Mouse (Mus musculus) liver, embryonic 16.5 days (tissue): ENCODE measurements around the gene Slc25a39. TPM values are rescaled to one million over a fixed set of nuclear protein-coding genes. Genes with fewer than 3 reads are reported as not detected.

ENCODE experiments used
- ATAC-seq: fragments of 200-750 bp; cut with Nextera tagmentation; 2 replicates; pipeline ENCODE4 v1.8.0; 2017; ENCODE audit warnings: low read depth, mild to moderate bottlenecking, moderate number of reproducible peaks, moderate library complexity
- H3K27ac ChIP-seq: fragments of 300-500 bp; sonication (generic); 2 replicates; pipeline ENCODE4 v1.5.1; 2014; ENCODE audit warnings: mild to moderate bottlenecking, low read length
- H3K27me3 ChIP-seq: fragments of 300-500 bp; sonication (generic); 2 replicates; pipeline ENCODE4 v1.6.1; 2014; ENCODE audit warnings: low read depth, low read length, mixed read lengths; ENCODE audit not compliant: control insufficient read depth, insufficient read depth
- H3K36me3 ChIP-seq: fragments of 300-500 bp; sonication (generic); 2 replicates; pipeline ENCODE4 v1.6.1; 2014; ENCODE audit warnings: mild to moderate bottlenecking; ENCODE audit not compliant: control insufficient read depth, insufficient read depth
- H3K4me1 ChIP-seq: fragments of 300-500 bp; sonication (generic); 2 replicates; pipeline ENCODE4 v1.6.1; 2014; ENCODE audit warnings: low read depth, low read length, mixed read lengths; ENCODE audit not compliant: control insufficient read depth
- H3K4me2 ChIP-seq: fragments of 300-500 bp; sonication (generic); 2 replicates; pipeline ENCODE4 v1.6.1; 2014; ENCODE audit warnings: low read depth, low read length, mixed read lengths
- H3K4me3 ChIP-seq: fragments of 300-500 bp; sonication (generic); 2 replicates; pipeline ENCODE4 v1.5.1; 2014; ENCODE audit warnings: low read depth, mild to moderate bottlenecking, low read length
- H3K9ac ChIP-seq: fragments of 300-500 bp; sonication (generic); 2 replicates; pipeline ENCODE4 v1.6.1; 2014; ENCODE audit warnings: low read depth, low read length
- H3K9me3 ChIP-seq: fragments of 300-500 bp; sonication (generic); replicated peaks from 2 replicates; pipeline ENCODE4 v1.6.1; 2016; ENCODE audit warnings: low read length; ENCODE audit not compliant: control insufficient read depth
- WGBS: fragments of 180-500 bp; shearing (Covaris S2); extraction: QIAGEN DNeasy Blood & Tissue Kit; methylation state at CpG from one replicate; pipeline ENCODE4 v1.1.7; 2014; ENCODE audit not compliant: insufficient replicate concordance; 5-methylcytosine and 5-hydroxymethylcytosine counted together
- polyA plus RNA-seq: library from polyadenylated mRNA; unstranded; fragments of >200 nt; fragmentation: Nextera tagmentation; extraction: Ambion mirVana; gene quantifications from 2 replicates; pipeline ENCODE4 v1.2.1, GENCODE M21; 2015

The Slc25a39 gene
- polyA plus RNA-seq, 1 experiment from 2014 or later: 500 TPM

DNA sequence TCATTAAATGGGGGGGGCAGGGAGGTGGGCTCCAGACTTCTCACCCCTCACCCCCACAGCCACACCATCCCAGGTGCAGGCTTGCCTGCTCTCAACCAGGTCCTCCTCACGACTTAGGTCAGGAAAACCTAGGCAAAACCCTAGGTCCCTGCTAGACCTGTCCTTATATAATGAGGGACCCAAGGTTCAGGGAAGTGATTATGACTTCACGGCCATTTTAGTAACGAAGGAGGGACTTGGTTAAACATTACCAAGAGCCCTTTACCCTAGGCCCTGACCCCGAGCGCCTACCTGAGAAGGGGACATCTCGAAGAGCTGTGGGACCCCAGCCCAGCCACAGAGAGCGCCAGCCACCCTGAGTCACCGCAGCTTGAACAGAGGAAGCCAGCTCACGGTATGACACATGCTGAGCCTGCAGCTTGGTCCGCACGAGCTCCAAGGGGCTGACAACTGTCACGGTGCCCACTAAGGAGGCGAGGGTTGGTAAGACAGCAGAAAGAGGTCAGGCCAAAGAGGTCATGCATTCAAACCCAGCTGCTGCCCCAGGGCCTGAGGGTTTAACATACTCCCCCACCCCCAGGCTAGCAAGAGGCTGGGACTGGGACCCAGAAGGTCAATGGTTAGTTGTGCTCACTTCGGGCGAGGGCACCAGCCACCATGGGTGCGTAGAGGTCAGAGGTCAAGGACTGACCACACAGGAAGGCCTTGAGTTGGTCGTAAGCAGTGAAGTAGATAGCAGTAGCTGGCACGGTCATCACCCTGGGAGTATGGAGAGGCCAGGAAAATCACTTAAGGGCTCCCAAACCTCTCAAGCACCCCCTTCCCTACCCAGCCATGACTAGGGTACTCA lies 3.4 kb downstream of the Slc25a39 start:
- Histone ChIP-seq H3K4me2 (peak overlapping the region; percentile 94), H3K27me3 (peaks cover 29% of the 10 kb centered on the region), H3K4me3 (peak overlapping the region; percentile 79), H3K9me3 (no peaks in the 10 kb centered on the region), H3K9ac (no peak overlapping the region; the same call in 1 of the 2 replicates), H3K4me1 (peaks cover 44% of the 10 kb centered on the region), H3K36me3 (peaks cover 42% of the 10 kb centered on the region), H3K27ac (no peak overlapping the region)
- WGBS: 82% methylated on average over 18 of the region's 18 CpGs
- ATAC-seq: no peak

DNA sequence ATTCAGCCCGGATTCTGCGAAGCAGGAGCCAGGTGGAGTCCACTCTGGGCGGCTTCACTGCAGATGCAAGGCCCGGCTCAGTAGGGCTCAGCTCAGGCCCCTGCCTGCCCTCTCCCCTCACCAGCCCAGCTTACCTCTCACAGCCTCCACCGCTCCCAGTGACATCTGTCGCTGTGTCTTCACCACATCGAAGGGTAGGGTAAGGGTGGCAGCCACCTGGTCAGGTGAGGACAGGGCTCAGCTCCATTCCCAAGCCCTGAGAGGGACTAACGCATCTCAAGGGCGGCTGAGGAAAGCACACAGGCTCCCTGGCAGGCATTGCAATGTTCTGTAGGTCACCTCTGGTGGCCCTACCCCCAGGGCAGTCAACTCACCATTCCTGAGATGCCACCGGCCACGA lies 4.1 kb downstream of the Slc25a39 start:
- peaks cover 42% of the 10 kb centered on the region for H3K36me3 ChIP-seq
- no peak overlapping the region for H3K4me2 ChIP-seq
- H3K4me3 ChIP-seq: no peak overlapping the region
- no peak for ATAC-seq
- H3K4me1 ChIP-seq: peaks cover 45% of the 10 kb centered on the region
- no peaks in the 10 kb centered on the region for H3K9me3 ChIP-seq
- peaks cover 37% of the 10 kb centered on the region for H3K27me3 ChIP-seq
- no peak overlapping the region for H3K27ac ChIP-seq
- H3K9ac ChIP-seq: no peak overlapping the region
- 92% methylated on average over 11 of the region's 11 CpGs for WGBS

DNA sequence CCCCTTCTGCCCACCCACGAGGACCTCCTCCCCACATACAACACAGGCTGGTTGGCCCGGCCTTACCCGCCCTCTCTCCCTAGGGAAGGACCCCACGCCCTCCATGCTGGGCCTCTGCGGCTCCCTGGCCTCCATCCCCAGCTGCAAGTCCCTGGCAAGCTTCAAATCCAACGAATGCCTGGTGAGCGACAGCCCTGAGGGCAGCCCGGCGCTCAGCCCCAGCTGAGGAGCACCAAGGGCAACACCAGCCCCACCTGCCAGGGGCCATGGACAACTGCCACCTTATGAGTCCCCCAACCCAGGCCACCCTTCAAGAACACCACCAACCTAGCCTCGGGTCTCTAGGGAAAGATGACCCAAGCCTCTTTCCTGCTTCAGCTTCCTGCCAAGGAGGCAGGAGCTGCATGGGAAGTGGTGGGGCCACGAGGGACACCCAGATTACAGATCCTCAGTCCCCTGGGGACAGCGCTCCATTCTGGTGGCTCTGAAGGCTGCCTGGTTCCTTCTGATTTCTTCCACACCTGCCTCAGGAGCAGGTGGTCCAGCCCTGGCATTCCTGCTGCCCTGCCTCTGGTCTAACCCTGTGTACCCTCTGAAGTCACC lies 5.7 kb downstream of the Slc25a39 start:
- H3K27me3 ChIP-seq: peaks cover 53% of the 10 kb centered on the region
- no peak overlapping the region for H3K27ac ChIP-seq
- peaks cover 42% of the 10 kb centered on the region for H3K36me3 ChIP-seq
- no peaks in the 10 kb centered on the region for H3K9me3 ChIP-seq
- peaks cover 45% of the 10 kb centered on the region for H3K4me1 ChIP-seq
- no peak for ATAC-seq
- no peak overlapping the region; the same call in 1 of the 2 replicates for H3K9ac ChIP-seq
- no peak overlapping the region for H3K4me2 ChIP-seq
- 70% methylated on average over 12 of the region's 12 CpGs for WGBS
- no peak overlapping the region for H3K4me3 ChIP-seq

GRCm38 (mm10) chr11:102400513-102401084 lies 7.1 kb downstream of the Slc25a39 start:
- Histone ChIP-seq H3K9ac (no peak overlapping the region; the same call in 1 of the 2 replicates), H3K36me3 (peaks cover 38% of the 10 kb centered on the region), H3K27me3 (peaks cover 67% of the 10 kb centered on the region), H3K27ac (no peak overlapping the region), H3K4me1 (peaks cover 38% of the 10 kb centered on the region), H3K9me3 (no peaks in the 10 kb centered on the region), H3K4me2 (peak overlapping the region; percentile 13; the same call in 1 of the 2 replicates), H3K4me3 (peak overlapping the region; percentile 15; the same call in 1 of the 2 replicates)
- ATAC-seq: no peak
- WGBS: 25% methylated on average over 12 of the region's 12 CpGs

DNA sequence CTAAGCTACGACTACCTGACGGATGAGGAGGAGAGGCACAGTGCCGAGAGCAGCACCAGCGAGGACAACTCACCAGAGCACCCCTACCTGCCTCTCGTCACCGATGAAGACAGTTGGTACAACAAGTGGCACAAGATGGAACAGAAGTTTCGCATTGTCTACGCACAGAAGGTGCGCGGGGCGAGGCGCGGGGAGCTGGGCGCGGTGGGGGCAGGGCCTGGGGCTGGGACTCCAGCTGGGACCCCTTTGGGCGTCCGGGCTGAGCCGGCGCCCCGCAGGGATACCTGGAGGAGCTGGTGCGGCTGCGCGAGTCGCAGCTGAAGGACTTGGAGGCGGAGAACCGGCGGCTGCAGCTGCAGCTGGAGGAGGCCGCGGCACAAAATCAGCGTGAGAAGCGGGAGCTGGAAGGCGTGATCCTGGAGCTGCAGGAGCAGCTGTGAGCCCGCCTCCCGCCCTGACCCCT lies 8.1 kb downstream of the Slc25a39 start:
- Histone ChIP-seq H3K4me2 (peak overlapping the region; percentile 53), H3K4me3 (peak overlapping the region; percentile 44), H3K4me1 (peaks cover 31% of the 10 kb centered on the region), H3K9me3 (no peaks in the 10 kb centered on the region), H3K27ac (no peak overlapping the region), H3K9ac (peak overlapping the region; percentile 41), H3K27me3 (peaks cover 77% of the 10 kb centered on the region), H3K36me3 (peaks cover 29% of the 10 kb centered on the region)
- WGBS: 3% methylated on average over 34 of the region's 34 CpGs
- no peak for ATAC-seq

DNA sequence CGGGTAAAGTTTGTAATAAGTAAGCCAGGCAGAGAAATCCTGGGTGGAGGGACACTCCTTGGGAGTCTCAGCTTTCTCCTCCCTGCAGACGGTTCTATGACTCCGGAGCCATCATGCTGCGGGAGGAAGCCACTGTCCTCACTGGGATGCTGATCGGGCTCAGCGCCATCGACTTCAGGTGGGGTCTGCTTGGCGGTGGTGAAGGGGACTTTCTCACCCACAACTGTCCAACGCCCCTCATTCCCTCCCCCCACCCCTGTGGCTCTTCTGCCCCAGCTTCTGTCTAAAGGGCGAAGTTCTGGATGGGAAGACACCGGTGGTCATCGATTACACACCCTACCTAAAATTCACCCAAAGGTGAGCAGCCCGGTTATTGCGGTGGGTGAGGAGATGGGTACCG lies 8.6 kb downstream of the Slc25a39 start:
- no peak overlapping the region for H3K27ac ChIP-seq
- peak overlapping the region; percentile 44 for H3K4me3 ChIP-seq
- ATAC-seq: no peak
- no peaks in the 10 kb centered on the region for H3K9me3 ChIP-seq
- H3K4me1 ChIP-seq: peaks cover 27% of the 10 kb centered on the region
- WGBS: 24% methylated on average over 15 of the region's 15 CpGs
- H3K27me3 ChIP-seq: peaks cover 82% of the 10 kb centered on the region
- peak overlapping the region; percentile 53 for H3K4me2 ChIP-seq
- H3K9ac ChIP-seq: peak overlapping the region; percentile 41; the same call in 1 of the 2 replicates
- peaks cover 23% of the 10 kb centered on the region for H3K36me3 ChIP-seq

GRCm38 (mm10) chr11:102398007-102398825 lies 9.5 kb downstream of the Slc25a39 start:
- Histone ChIP-seq H3K27me3 (peaks cover 91% of the 10 kb centered on the region), H3K27ac (no peak overlapping the region), H3K9me3 (no peaks in the 10 kb centered on the region), H3K4me2 (no peak overlapping the region), H3K4me3 (no peak overlapping the region), H3K36me3 (peaks cover 14% of the 10 kb centered on the region), H3K4me1 (peaks cover 34% of the 10 kb centered on the region), H3K9ac (no peak overlapping the region)
- WGBS: 72% methylated on average over 20 of the region's 20 CpGs
- no peak for ATAC-seq

- Histone ChIP-seq H3K4me1 (peaks cover 39% of the 10 kb centered on the region), H3K36me3 (no peaks in the 10 kb centered on the region; the same call in 1 of the 2 replicates), H3K27ac (no peak overlapping the region), H3K27me3 (peaks cover 98% of the 10 kb centered on the region), H3K9me3 (no peaks in the 10 kb centered on the region), H3K4me3 (no peak overlapping the region), H3K4me2 (no peak overlapping the region), H3K9ac (no peak overlapping the region)
- WGBS: 74% methylated on average over 7 of the region's 7 CpGs
- ATAC-seq: no peak
Measured at GRCm38 (mm10) chr11:102396671-102397141, 11.0 kb downstream of the Slc25a39 start.
